Mouse (Mus musculus) embryonic facial prominence, embryonic 11.5 days (tissue): ENCODE measurements around the gene Metap1d. TPM values are rescaled to one million over a fixed set of nuclear protein-coding genes. Genes with fewer than 3 reads are reported as not detected.

Experiments used
- ATAC-seq: fragments of 200-750 bp; cut with Nextera tagmentation; replicated peaks from 2 replicates; pipeline ENCODE4 v1.8.0; 2017; ENCODE audit warnings: low read depth; ENCODE audit not compliant: insufficient number of reproducible peaks, low FRiP score, low TSS enrichment
- DNase-seq: peaks from one replicate; pipeline ENCODE4 v3.0.0-alpha.2; 2015; ENCODE audit warnings: low spot score
- H3K27ac ChIP-seq: fragments of 300-500 bp; sonication (generic); replicated peaks from 2 replicates; pipeline ENCODE4 v1.5.1; 2014; ENCODE audit warnings: mild to moderate bottlenecking, low read depth, low read length, control low read depth
- H3K27me3 ChIP-seq: fragments of 300-500 bp; sonication (generic); 2 replicates; pipeline ENCODE4 v1.6.1; 2014; ENCODE audit warnings: mild to moderate bottlenecking, low read length, moderate library complexity, mixed read lengths; ENCODE audit not compliant: control insufficient read depth, insufficient read depth
- H3K36me3 ChIP-seq: fragments of 300-500 bp; sonication (generic); replicated peaks from 2 replicates; pipeline ENCODE4 v1.6.1; 2014; ENCODE audit warnings: low read depth, mild to moderate bottlenecking, low read length, moderate library complexity, mixed read lengths; ENCODE audit not compliant: control insufficient read depth, insufficient read depth
- H3K4me1 ChIP-seq: fragments of 300-500 bp; sonication (generic); 2 replicates; pipeline ENCODE4 v1.6.1; 2014; ENCODE audit warnings: low read length, mixed read lengths; ENCODE audit not compliant: control insufficient read depth, insufficient read depth
- H3K4me2 ChIP-seq: fragments of 300-500 bp; sonication (generic); 2 replicates; pipeline ENCODE4 v1.6.1; 2014; ENCODE audit warnings: low read depth, mild to moderate bottlenecking, control low read depth, low read length, moderate library complexity
- H3K4me3 ChIP-seq: fragments of 300-500 bp; sonication (generic); 2 replicates; pipeline ENCODE4 v1.5.1; 2014; ENCODE audit warnings: low read depth, low read length, control low read depth
- H3K9ac ChIP-seq: fragments of 300-500 bp; sonication (generic); replicated peaks from 2 replicates; pipeline ENCODE4 v1.6.1; 2014; ENCODE audit warnings: mild to moderate bottlenecking, control low read depth, low read length
- H3K9me3 ChIP-seq: fragments of 300-500 bp; sonication (generic); replicated peaks from 2 replicates; pipeline ENCODE4 v1.6.1; 2016; ENCODE audit warnings: mild to moderate bottlenecking, low read length, inconsistent platforms, mixed read lengths; ENCODE audit not compliant: control insufficient read depth
- WGBS: fragments of 180-500 bp; shearing (Covaris S2); extraction: QIAGEN DNeasy Blood & Tissue Kit; methylation state at CpG from one replicate; pipeline ENCODE4 v1.1.7; 2014; 5-methylcytosine and 5-hydroxymethylcytosine counted together
- polyA plus RNA-seq: library from polyadenylated mRNA; unstranded; fragments of >200 nt; fragmentation: Nextera tagmentation; extraction: Ambion mirVana; gene quantifications from 2 replicates; pipeline ENCODE4 v1.2.1, GENCODE M21; 2014

The Metap1d gene
- polyA plus RNA-seq, 1 experiment from 2014 or later = 37.9 TPM

GRCm38 (mm10) chr2:71534242-71535052, 81.4 kb downstream of the Metap1d start:
- peak overlapping the region; percentile 8 for H3K4me2 ChIP-seq
- peak; percentile 38 for DNase-seq
- peak overlapping the region; percentile 61 for H3K9ac ChIP-seq
- peak overlapping the region; percentile 59 for H3K4me3 ChIP-seq
- H3K9me3 ChIP-seq = no peaks in the 10 kb centered on the region
- H3K36me3 ChIP-seq = no peaks in the 10 kb centered on the region
- peak overlapping the region; percentile 72 for H3K27ac ChIP-seq
- H3K4me1 ChIP-seq = peaks cover 3% of the 10 kb centered on the region; the same call in 1 of the 2 replicates
- ATAC-seq = no peak
- peaks cover 39% of the 10 kb centered on the region for H3K27me3 ChIP-seq
- WGBS = under 1% methylated on average over 20 of the region's 20 CpGs

- Histone ChIP-seq H3K9me3 (no peaks in the 10 kb centered on the region), H3K27me3 (peaks cover 47% of the 10 kb centered on the region), H3K4me2 (peak overlapping the region; percentile 75), H3K27ac (peak overlapping the region; percentile 85), H3K36me3 (no peaks in the 10 kb centered on the region), H3K4me3 (peak overlapping the region; percentile 33), H3K9ac (peak overlapping the region; percentile 80), H3K4me1 (peaks cover 9% of the 10 kb centered on the region)
- DNase-seq (peak; percentile 68), ATAC-seq (0 out of 2 replicates have a peak, but pooled peaks have one; percentile 10)
- 1% methylated on average over 43 of the region's 48 CpGs for WGBS
Observed at GRCm38 (mm10) chr2:71540611-71541417, 87.7 kb downstream of the Metap1d start.

DNA sequence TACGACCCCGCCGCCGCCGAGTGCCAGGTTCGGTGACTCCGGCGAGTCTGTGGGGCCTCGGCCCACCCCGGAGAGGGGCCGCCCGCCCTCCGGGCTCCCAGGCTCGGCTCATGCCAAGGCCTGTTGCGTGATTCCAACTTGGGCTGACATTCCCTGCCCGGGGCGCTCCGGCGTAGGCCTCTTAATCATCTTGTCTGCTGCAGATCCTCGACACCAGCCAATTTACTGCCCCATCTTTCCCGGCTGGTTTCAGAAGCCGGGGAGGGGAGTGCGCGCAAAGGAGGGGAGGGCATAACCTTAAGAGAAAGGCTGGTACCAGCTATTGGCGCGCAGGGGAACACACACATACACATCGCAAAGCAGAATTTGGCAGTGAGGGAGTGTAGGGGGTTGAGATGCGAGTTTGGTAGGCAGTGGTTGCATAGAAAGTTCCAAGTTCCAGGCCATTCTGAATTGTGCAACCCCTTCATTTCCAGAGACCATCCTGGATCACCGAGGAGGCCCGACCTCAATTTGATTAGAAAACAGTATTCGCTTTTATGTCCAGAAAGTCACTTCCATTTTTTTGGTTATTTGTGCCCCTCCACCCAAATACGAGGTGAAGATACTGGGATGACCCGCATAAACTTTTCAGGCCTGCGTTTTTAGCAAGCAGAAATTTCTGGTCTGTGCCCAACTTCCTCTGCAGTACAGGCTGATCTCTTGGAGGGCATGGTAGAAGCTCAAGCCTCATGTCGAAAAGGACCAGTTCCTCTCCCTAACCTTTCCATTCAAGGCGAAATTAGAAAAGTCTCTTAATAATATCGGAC, 88.5 kb downstream of the Metap1d start:
- Histone ChIP-seq H3K4me2 (peak overlapping the region; percentile 75), H3K9me3 (no peaks in the 10 kb centered on the region), H3K4me1 (peaks cover 9% of the 10 kb centered on the region), H3K9ac (peak overlapping the region; percentile 80), H3K36me3 (no peaks in the 10 kb centered on the region), H3K27ac (peak overlapping the region; percentile 85), H3K27me3 (peaks cover 48% of the 10 kb centered on the region), H3K4me3 (peak overlapping the region; percentile 66)
- WGBS = under 1% methylated on average over 37 of the region's 37 CpGs
- ATAC-seq (no peak), DNase-seq (no peak)

DNA sequence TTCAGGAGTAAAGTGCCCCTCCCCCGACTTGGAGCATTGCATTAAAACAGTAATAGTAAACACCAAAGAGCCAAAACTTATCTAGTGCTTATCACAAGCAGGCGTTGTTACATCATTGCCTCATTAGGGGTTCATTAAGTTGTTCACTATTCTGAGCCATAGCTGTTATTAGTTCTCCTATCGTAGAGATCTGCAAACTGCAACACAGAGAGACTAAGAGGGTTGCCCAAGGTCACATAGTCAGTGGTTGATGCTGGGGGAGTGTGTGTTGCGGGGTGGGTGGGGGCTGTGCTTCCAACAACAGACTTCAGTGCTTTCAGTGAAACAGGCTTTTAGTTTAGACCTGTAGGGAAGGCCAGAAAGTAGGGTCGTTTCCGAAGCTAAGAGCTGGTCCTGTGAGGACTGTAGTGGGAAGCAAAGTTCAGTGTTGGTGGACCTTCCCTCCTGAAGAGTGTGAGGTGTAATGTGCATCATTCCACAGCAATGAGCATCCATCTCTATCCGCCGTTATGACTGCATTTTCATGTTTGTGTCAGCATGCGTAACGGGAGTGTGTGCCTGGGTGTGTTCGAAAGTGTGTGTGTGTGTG, 89.2 kb downstream of the Metap1d start:
- H3K4me3 ChIP-seq = peak overlapping the region; percentile 66
- peak overlapping the region; percentile 71 for H3K4me2 ChIP-seq
- DNase-seq = peak; percentile 45
- peaks cover 45% of the 10 kb centered on the region for H3K27me3 ChIP-seq
- peaks cover 9% of the 10 kb centered on the region for H3K4me1 ChIP-seq
- ATAC-seq = no peak
- H3K27ac ChIP-seq = peak overlapping the region; percentile 85
- no peaks in the 10 kb centered on the region for H3K9me3 ChIP-seq
- peak overlapping the region; percentile 80 for H3K9ac ChIP-seq
- 5% methylated on average over 11 of the region's 11 CpGs for WGBS
- H3K36me3 ChIP-seq = no peaks in the 10 kb centered on the region

DNA sequence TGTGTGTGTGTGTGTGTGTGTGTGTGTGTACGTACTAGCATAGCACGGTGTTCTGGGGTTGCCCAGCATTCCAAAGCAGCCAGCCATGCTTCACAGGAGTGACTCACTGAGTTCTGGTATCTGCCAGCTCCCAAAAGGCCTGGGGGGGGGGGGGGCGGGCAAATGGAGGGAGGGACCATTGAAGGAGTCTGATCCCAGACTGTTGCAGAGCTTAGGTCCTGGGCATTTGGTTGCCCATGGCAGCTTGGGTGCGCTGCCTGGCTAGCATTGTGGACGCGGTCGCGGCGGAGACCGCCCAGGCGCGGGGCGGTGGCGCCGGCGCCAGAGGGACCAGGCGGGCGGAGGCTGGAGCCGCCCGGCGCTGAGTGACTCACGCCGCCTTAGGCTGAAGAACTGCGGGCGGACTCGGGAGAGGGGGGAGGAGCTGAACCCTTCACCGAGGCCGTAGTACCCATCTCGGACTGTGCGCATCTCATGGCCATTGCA, 89.8 kb downstream of the Metap1d start:
- Histone ChIP-seq H3K27ac (peak overlapping the region; percentile 85), H3K36me3 (no peaks in the 10 kb centered on the region), H3K27me3 (peaks cover 43% of the 10 kb centered on the region), H3K9ac (peak overlapping the region; percentile 80), H3K9me3 (no peaks in the 10 kb centered on the region), H3K4me3 (peak overlapping the region; percentile 66), H3K4me1 (peaks cover 9% of the 10 kb centered on the region), H3K4me2 (peak overlapping the region; percentile 71)
- DNase-seq = peak; percentile 64
- ATAC-seq = no peak
- WGBS = 0% methylated on average over 29 of the region's 30 CpGs

DNA sequence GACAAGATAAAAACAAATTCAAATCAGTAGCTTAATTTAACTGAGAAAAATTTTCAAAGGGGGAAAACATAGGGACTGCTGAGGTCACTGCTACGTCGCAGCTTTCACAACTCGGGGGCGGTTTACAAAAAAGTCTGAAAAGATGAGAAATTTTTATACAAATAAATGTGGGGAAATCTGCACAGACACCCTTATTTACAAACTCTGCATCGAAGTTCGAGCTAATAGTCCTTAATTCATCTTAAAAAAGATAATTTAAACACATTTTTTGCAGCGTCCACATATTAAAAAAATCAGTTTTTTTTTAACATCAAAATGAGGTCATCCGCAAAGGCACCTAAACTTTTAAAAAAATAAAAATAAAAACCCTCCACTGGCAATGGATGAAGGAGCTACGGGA, 90.5 kb downstream of the Metap1d start:
- Histone ChIP-seq H3K4me3 (peak overlapping the region; percentile 66), H3K9ac (peak overlapping the region; percentile 83), H3K4me2 (peak overlapping the region; percentile 94), H3K36me3 (no peaks in the 10 kb centered on the region), H3K9me3 (no peaks in the 10 kb centered on the region), H3K4me1 (peaks cover 9% of the 10 kb centered on the region), H3K27ac (no peak overlapping the region), H3K27me3 (peaks cover 40% of the 10 kb centered on the region)
- 2% methylated on average over 9 of the region's 9 CpGs for WGBS
- ATAC-seq (no peak), DNase-seq (no peak)

GRCm38 (mm10) chr2:71543948-71544347, 90.9 kb downstream of the Metap1d start:
- H3K36me3 ChIP-seq = no peaks in the 10 kb centered on the region
- no peaks in the 10 kb centered on the region for H3K9me3 ChIP-seq
- peaks cover 36% of the 10 kb centered on the region for H3K27me3 ChIP-seq
- ATAC-seq (no peak), DNase-seq (peak; percentile 35)
- H3K9ac ChIP-seq = peak overlapping the region; percentile 83
- peaks cover 9% of the 10 kb centered on the region for H3K4me1 ChIP-seq
- peak overlapping the region; percentile 66 for H3K4me3 ChIP-seq
- H3K4me2 ChIP-seq = peak overlapping the region; percentile 94
- WGBS = 1% methylated on average over 20 of the region's 20 CpGs
- H3K27ac ChIP-seq = peak overlapping the region; percentile 90
